Mouse (Mus musculus) midbrain, embryonic 10.5 days (tissue): Measurements from ENCODE around the gene Amigo3. TPM values are rescaled to one million over a fixed set of nuclear protein-coding genes. Genes with fewer than 3 reads are reported as not detected.

Experiments
- DNase-seq: peaks from one replicate; pipeline ENCODE4 v3.0.0-alpha.2; 2017; ENCODE audit warnings: low spot score
- H3K27ac ChIP-seq: fragments of 300-500 bp; sonication (generic); replicated peaks from 2 replicates; pipeline ENCODE4 v1.5.1; 2016; ENCODE audit warnings: mild to moderate bottlenecking
- H3K27me3 ChIP-seq: fragments of 300-500 bp; sonication (generic); 2 replicates; pipeline ENCODE4 v1.6.1; 2016; ENCODE audit warnings: low read depth, mild to moderate bottlenecking; ENCODE audit not compliant: poor library complexity, severe bottlenecking
- H3K36me3 ChIP-seq: fragments of 300-500 bp; sonication (generic); 2 replicates; pipeline ENCODE4 v1.6.1; 2016; ENCODE audit warnings: mild to moderate bottlenecking, moderate library complexity
- H3K4me1 ChIP-seq: fragments of 300-500 bp; sonication (generic); 2 replicates; pipeline ENCODE4 v1.6.1; 2016
- H3K4me3 ChIP-seq: fragments of 300-500 bp; sonication (generic); 2 replicates; pipeline ENCODE4 v1.5.1; 2016; ENCODE audit warnings: mild to moderate bottlenecking, moderate library complexity
- H3K9me3 ChIP-seq: fragments of 300-500 bp; sonication (generic); replicated peaks from 2 replicates; pipeline ENCODE4 v1.6.1; 2016; ENCODE audit warnings: mild to moderate bottlenecking
- WGBS: fragments of 180-500 bp; shearing (Covaris S2); methylation state at CpG from one replicate; pipeline ENCODE4 v1.1.7; 2016; 5-methylcytosine and 5-hydroxymethylcytosine counted together
- polyA plus RNA-seq: library from polyadenylated mRNA; unstranded; fragments of >200 nt; fragmentation: Nextera tagmentation; extraction: Ambion mirVana; gene quantifications from 2 replicates; pipeline ENCODE4 v1.2.1, GENCODE M21; 2016

Amigo3 gene
- polyA plus RNA-seq, 1 experiment from 2014 or later = 2.6 TPM

- peaks cover 13% of the 10 kb centered on the region for H3K4me1 ChIP-seq
- no peak overlapping the region for H3K27ac ChIP-seq
- no peak overlapping the region for H3K4me3 ChIP-seq
- 88% methylated on average over 1 of the region's 1 CpGs for WGBS
- no peak for DNase-seq
- H3K9me3 ChIP-seq = no peaks in the 10 kb centered on the region
- no peaks in the 10 kb centered on the region for H3K27me3 ChIP-seq
- peaks cover 91% of the 10 kb centered on the region for H3K36me3 ChIP-seq
Measured at GRCm38 (mm10) chr9:108055061-108055460, 2.1 kb downstream of the Amigo3 start.

DNA sequence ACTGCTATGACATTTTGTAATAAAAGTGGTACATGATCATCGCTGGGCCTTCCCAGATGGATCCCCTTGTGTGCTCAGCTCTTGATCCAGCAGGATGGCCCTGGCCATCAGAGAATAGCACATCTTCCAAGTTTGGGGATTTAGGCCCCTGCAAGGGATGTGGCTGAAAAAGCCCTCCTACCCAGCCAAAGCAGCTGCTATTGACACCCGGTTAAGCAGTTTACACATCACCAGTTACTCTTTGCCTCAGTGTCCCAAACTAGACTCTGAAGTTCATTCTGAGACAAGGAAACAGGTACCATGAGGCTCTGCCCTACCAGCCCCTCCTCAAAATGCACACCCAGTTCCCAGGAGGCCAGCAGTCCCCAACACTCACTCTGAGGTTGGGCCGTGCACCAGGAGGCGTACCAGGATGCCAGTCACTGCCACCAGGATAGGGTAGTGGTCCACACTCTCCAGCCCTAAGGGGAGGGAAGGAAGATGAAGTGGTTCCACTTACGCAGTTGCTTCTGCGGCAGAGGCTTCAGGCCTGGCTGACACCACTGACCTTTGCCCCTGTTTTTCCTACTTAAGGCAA lies 2.8 kb downstream of the Amigo3 start:
- peaks cover 10% of the 10 kb centered on the region for H3K4me1 ChIP-seq
- WGBS = 88% methylated on average over 6 of the region's 6 CpGs
- H3K4me3 ChIP-seq = no peak overlapping the region
- no peaks in the 10 kb centered on the region for H3K9me3 ChIP-seq
- peaks cover 92% of the 10 kb centered on the region for H3K36me3 ChIP-seq
- no peaks in the 10 kb centered on the region for H3K27me3 ChIP-seq
- no peak overlapping the region for H3K27ac ChIP-seq
- no peak for DNase-seq

DNA sequence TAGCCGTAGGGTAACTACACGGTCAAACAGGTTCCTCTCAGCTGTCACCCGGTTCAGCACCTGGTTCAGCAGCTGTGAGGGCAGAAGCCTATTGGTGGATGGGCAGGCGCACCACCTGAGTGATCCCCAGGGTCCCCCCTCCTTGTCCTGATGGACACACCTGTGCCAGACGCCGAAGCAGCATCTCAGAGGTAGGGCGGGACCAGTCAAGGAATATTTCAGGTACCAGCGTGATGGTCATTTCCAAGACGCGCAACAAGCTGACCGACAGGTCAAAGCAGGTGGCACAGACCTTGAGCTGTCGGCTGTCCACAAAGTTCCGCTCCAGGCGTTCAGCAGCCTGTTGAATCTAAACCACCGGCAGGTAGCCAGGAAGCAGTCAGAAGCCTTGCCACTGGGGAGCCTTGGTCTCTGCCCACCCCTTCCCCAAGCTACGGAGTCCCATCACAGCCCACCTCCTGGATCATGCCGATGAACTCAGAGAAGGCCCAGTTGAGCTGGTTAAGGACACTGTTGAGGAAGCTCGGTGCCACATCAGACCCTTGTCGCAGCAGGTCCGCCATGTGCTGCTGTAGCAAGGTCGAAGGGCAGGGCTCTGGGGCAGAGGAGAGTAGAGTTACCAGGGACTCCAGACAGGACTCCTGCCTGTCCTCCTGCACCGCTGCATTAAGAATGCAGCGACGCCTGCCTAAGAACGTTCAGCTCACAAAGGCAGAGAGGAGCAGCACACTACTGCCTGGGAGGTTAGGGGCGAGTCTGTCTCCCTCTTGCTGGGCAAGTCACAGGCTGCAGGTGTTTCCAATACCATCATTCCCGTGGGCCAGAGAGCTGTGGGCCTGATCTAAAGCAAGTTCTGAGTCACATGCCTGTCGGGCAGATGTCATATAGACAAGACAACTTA lies 3.7 kb downstream of the Amigo3 start:
- WGBS = 80% methylated on average over 28 of the region's 28 CpGs
- Histone ChIP-seq H3K27me3 (no peaks in the 10 kb centered on the region), H3K27ac (no peak overlapping the region), H3K36me3 (peaks cover 88% of the 10 kb centered on the region), H3K9me3 (no peaks in the 10 kb centered on the region), H3K4me3 (no peak overlapping the region), H3K4me1 (peaks cover 10% of the 10 kb centered on the region)
- DNase-seq = no peak

- WGBS = 93% methylated on average over 5 of the region's 5 CpGs
- Histone ChIP-seq H3K27me3 (no peaks in the 10 kb centered on the region), H3K27ac (no peak overlapping the region), H3K4me3 (no peak overlapping the region), H3K36me3 (peaks cover 88% of the 10 kb centered on the region), H3K9me3 (no peaks in the 10 kb centered on the region), H3K4me1 (peaks cover 10% of the 10 kb centered on the region)
- DNase-seq = no peak
Measured at GRCm38 (mm10) chr9:108057262-108057562, 4.3 kb downstream of the Amigo3 start.

- no peak for DNase-seq
- WGBS = 95% methylated on average over 9 of the region's 9 CpGs
- H3K27ac ChIP-seq = no peak overlapping the region
- peaks cover 96% of the 10 kb centered on the region for H3K36me3 ChIP-seq
- H3K4me3 ChIP-seq = no peak overlapping the region
- H3K27me3 ChIP-seq = no peaks in the 10 kb centered on the region
- H3K4me1 ChIP-seq = peaks cover 5% of the 10 kb centered on the region
- H3K9me3 ChIP-seq = no peaks in the 10 kb centered on the region
Measured at GRCm38 (mm10) chr9:108058291-108058690, 5.3 kb downstream of the Amigo3 start.

DNA sequence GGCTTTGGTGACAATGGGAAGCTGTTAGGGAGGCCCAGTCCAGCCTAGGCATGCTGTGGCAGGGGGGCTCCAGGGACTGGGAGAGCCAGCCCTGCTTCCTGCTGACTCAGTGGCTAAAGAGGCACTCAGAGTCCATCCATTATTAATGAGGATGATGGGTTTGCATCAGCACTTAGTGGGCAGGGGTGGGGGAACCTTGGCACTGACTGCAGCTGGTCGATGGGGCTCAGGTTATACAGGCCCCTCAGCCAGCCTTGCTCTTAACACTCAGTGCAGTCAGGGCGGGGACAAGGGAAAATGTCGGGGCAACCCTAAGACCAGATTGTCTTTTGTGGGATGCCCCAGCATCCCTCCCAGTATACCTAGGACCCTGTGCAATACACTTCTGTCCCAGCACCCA lies 9.2 kb downstream of the Amigo3 start:
- Histone ChIP-seq H3K9me3 (no peaks in the 10 kb centered on the region), H3K4me3 (no peak overlapping the region), H3K27ac (no peak overlapping the region), H3K27me3 (no peaks in the 10 kb centered on the region), H3K4me1 (no peaks in the 10 kb centered on the region), H3K36me3 (peaks cover 91% of the 10 kb centered on the region)
- no peak for DNase-seq
- WGBS = 91% methylated on average over 3 of the region's 3 CpGs

DNA sequence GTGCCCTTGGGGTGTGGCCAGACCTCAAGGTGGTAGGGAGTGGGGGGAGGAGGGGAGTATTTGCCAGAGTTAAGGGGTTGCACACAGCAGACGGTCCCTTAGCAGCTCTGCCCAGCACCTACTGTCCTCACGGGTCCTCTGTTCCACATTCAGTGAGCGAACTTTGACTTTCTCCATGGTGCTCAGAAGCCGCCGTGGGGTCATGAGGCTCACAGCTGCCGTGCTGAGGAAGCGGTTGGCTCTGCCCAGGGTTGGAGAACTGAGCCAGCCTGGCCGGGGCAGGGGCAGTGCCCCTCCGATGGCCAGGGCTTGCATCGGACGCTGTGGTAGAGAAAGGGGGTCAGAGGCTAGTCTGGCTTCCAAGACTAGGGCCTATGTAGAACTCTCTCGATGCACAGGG lies 10.4 kb downstream of the Amigo3 start:
- H3K9me3 ChIP-seq = no peaks in the 10 kb centered on the region
- 93% methylated on average over 12 of the region's 12 CpGs for WGBS
- no peaks in the 10 kb centered on the region for H3K27me3 ChIP-seq
- no peak for DNase-seq
- peaks cover 80% of the 10 kb centered on the region for H3K36me3 ChIP-seq
- H3K27ac ChIP-seq = no peak overlapping the region
- H3K4me1 ChIP-seq = no peaks in the 10 kb centered on the region
- H3K4me3 ChIP-seq = no peak overlapping the region

DNA sequence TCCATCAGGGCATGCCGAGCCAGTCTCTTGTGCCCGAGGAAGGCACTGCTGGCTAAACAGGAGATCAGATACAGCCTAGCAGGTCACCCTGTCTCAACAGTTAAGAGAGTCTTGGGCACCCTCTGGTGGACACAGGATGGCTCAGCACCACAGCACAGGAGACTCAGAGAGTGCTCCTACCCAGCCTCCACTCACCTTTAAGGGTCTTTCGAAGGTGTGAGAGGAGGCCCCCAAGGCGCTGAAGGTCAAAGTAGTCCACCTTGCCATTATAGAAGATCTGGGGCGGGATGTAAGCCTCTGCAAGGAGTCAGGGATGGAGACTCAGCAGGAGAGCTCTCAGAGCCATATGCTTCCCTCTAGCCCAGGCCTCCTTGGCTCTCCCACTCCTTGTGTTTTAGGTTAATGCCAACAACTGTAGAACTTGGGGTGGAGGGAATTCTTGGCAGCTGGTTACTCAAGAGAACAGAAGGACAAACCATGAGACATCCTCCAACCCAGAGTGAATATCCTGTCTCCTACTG lies 12.6 kb downstream of the Amigo3 start:
- DNase-seq = peak; percentile 44
- H3K27me3 ChIP-seq = no peaks in the 10 kb centered on the region
- no peaks in the 10 kb centered on the region for H3K9me3 ChIP-seq
- 51% methylated on average over 5 of the region's 5 CpGs for WGBS
- H3K4me1 ChIP-seq = no peaks in the 10 kb centered on the region
- H3K4me3 ChIP-seq = no peak overlapping the region
- peaks cover 77% of the 10 kb centered on the region for H3K36me3 ChIP-seq
- no peak overlapping the region for H3K27ac ChIP-seq

GRCm38 (mm10) chr9:108067199-108067598 lies 14.2 kb downstream of the Amigo3 start:
- Histone ChIP-seq H3K4me1 (peaks cover 1% of the 10 kb centered on the region), H3K4me3 (no peak overlapping the region), H3K36me3 (peaks cover 73% of the 10 kb centered on the region), H3K27me3 (no peaks in the 10 kb centered on the region), H3K9me3 (no peaks in the 10 kb centered on the region), H3K27ac (no peak overlapping the region)
- 89% methylated on average over 7 of the region's 7 CpGs for WGBS
- DNase-seq = no peak

GRCm38 (mm10) chr9:108067900-108068299 lies 14.9 kb downstream of the Amigo3 start:
- Histone ChIP-seq H3K27ac (no peak overlapping the region), H3K4me1 (peaks cover 8% of the 10 kb centered on the region), H3K4me3 (no peak overlapping the region), H3K9me3 (no peaks in the 10 kb centered on the region), H3K36me3 (peaks cover 66% of the 10 kb centered on the region), H3K27me3 (no peaks in the 10 kb centered on the region)
- DNase-seq = peak; percentile 88
- 26% methylated on average over 8 of the region's 8 CpGs for WGBS

GRCm38 (mm10) chr9:108069007-108069406 lies 16.0 kb downstream of the Amigo3 start:
- Histone ChIP-seq H3K27ac (no peak overlapping the region), H3K4me1 (peaks cover 19% of the 10 kb centered on the region), H3K27me3 (no peaks in the 10 kb centered on the region), H3K36me3 (peaks cover 59% of the 10 kb centered on the region), H3K9me3 (no peaks in the 10 kb centered on the region), H3K4me3 (no peak overlapping the region)
- 89% methylated on average over 9 of the region's 9 CpGs for WGBS
- DNase-seq = no peak

DNA sequence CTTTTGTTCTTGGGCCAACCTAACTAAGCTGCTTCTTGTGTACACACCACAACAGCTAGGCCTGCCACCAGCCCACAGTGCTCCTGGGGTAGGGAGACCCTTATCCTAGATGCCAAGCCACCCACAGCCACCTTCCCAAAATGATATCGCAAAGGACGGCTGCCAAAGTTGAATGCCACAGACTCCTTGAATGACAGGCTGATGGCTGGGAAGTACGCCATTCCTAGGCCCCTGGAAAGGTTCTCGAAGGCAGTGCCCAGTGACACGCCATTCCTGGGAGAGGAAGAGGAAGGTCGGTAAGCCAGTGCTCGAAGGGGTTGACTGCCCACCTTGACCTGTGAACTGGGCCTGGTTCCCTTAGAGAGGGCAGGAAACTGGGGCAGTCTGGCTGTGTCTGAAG lies 16.6 kb downstream of the Amigo3 start:
- no peaks in the 10 kb centered on the region for H3K9me3 ChIP-seq
- H3K27ac ChIP-seq = no peak overlapping the region
- H3K4me1 ChIP-seq = peaks cover 19% of the 10 kb centered on the region
- WGBS = 94% methylated on average over 7 of the region's 7 CpGs
- no peaks in the 10 kb centered on the region for H3K27me3 ChIP-seq
- no peak overlapping the region for H3K4me3 ChIP-seq
- peaks cover 54% of the 10 kb centered on the region for H3K36me3 ChIP-seq
- no peak for DNase-seq

- Histone ChIP-seq H3K27ac (no peak overlapping the region), H3K4me1 (peaks cover 19% of the 10 kb centered on the region), H3K27me3 (no peaks in the 10 kb centered on the region), H3K36me3 (peaks cover 36% of the 10 kb centered on the region), H3K9me3 (no peaks in the 10 kb centered on the region), H3K4me3 (no peak overlapping the region)
- 88% methylated on average over 4 of the region's 4 CpGs for WGBS
- DNase-seq = no peak
Measured at GRCm38 (mm10) chr9:108071801-108072200, 18.8 kb downstream of the Amigo3 start.
